Mouse (Mus musculus) neural tube, embryonic 15.5 days (tissue): Measurements from ENCODE around the gene Lrrc63. TPM values are rescaled to one million over a fixed set of nuclear protein-coding genes. Genes with fewer than 3 reads are reported as not detected.

ENCODE experiments used
- ATAC-seq: fragments of 200-750 bp; cut with Nextera tagmentation; 2 replicates; pipeline ENCODE4 v1.8.0; 2017; ENCODE audit warnings: mild to moderate bottlenecking, moderate TSS enrichment, moderate library complexity; ENCODE audit not compliant: low FRiP score
- H3K27ac ChIP-seq: fragments of 300-500 bp; sonication (generic); replicated peaks from 2 replicates; pipeline ENCODE4 v1.5.1; 2015; ENCODE audit warnings: mild to moderate bottlenecking, inconsistent platforms
- H3K27me3 ChIP-seq: fragments of 300-500 bp; sonication (generic); replicated peaks from 2 replicates; pipeline ENCODE4 v1.6.1; 2015; ENCODE audit warnings: inconsistent platforms
- H3K36me3 ChIP-seq: fragments of 300-500 bp; sonication (generic); 2 replicates; pipeline ENCODE4 v1.6.1; 2015; ENCODE audit warnings: inconsistent platforms
- H3K4me1 ChIP-seq: fragments of 300-500 bp; sonication (generic); 2 replicates; pipeline ENCODE4 v1.6.1; 2015; ENCODE audit warnings: inconsistent platforms
- H3K4me2 ChIP-seq: fragments of 300-500 bp; sonication (generic); 2 replicates; pipeline ENCODE4 v1.6.1; 2015; ENCODE audit warnings: inconsistent platforms, mild to moderate bottlenecking, moderate library complexity
- H3K4me3 ChIP-seq: fragments of 300-500 bp; sonication (generic); replicated peaks from 2 replicates; pipeline ENCODE4 v1.5.1; 2015; ENCODE audit warnings: mild to moderate bottlenecking, inconsistent platforms
- H3K9ac ChIP-seq: fragments of 300-500 bp; sonication (generic); replicated peaks from 2 replicates; pipeline ENCODE4 v1.6.1; 2015; ENCODE audit warnings: mild to moderate bottlenecking, inconsistent platforms
- H3K9me3 ChIP-seq: fragments of 300-500 bp; sonication (generic); replicated peaks from 2 replicates; pipeline ENCODE4 v1.6.1; 2016; ENCODE audit warnings: inconsistent platforms
- WGBS: fragments of 180-500 bp; shearing (Covaris S2); methylation state at CpG from one replicate; pipeline ENCODE4 v1.1.7; 2015; ENCODE audit warnings: mixed read lengths; 5-methylcytosine and 5-hydroxymethylcytosine counted together
- polyA plus RNA-seq: library from polyadenylated mRNA; unstranded; fragments of >200 nt; fragmentation: Nextera tagmentation; extraction: Ambion mirVana; gene quantifications from 2 replicates; pipeline ENCODE4 v1.2.1, GENCODE M21; 2015

Lrrc63 gene
- polyA plus RNA-seq, 1 experiment from 2014 or later: not detected

GRCm38 (mm10) chr14:75060562-75060961 lies 70.1 kb downstream of the Lrrc63 start:
- H3K4me3 ChIP-seq: no peak overlapping the region
- WGBS: 45% methylated on average over 8 of the region's 8 CpGs
- H3K27ac ChIP-seq: no peak overlapping the region
- no peak overlapping the region for H3K9ac ChIP-seq
- H3K36me3 ChIP-seq: no peaks in the 10 kb centered on the region
- no peak for ATAC-seq
- H3K4me1 ChIP-seq: no peaks in the 10 kb centered on the region
- no peaks in the 10 kb centered on the region for H3K27me3 ChIP-seq
- H3K9me3 ChIP-seq: no peaks in the 10 kb centered on the region
- no peak overlapping the region for H3K4me2 ChIP-seq

- no peaks in the 10 kb centered on the region for H3K27me3 ChIP-seq
- WGBS: 80% methylated on average over 9 of the region's 9 CpGs
- no peaks in the 10 kb centered on the region for H3K9me3 ChIP-seq
- H3K4me1 ChIP-seq: no peaks in the 10 kb centered on the region
- H3K4me3 ChIP-seq: no peak overlapping the region
- no peak overlapping the region for H3K27ac ChIP-seq
- ATAC-seq: no peak
- no peaks in the 10 kb centered on the region for H3K36me3 ChIP-seq
- no peak overlapping the region for H3K4me2 ChIP-seq
- H3K9ac ChIP-seq: no peak overlapping the region
Measured at GRCm38 (mm10) chr14:75056861-75057431, 73.7 kb downstream of the Lrrc63 start.

DNA sequence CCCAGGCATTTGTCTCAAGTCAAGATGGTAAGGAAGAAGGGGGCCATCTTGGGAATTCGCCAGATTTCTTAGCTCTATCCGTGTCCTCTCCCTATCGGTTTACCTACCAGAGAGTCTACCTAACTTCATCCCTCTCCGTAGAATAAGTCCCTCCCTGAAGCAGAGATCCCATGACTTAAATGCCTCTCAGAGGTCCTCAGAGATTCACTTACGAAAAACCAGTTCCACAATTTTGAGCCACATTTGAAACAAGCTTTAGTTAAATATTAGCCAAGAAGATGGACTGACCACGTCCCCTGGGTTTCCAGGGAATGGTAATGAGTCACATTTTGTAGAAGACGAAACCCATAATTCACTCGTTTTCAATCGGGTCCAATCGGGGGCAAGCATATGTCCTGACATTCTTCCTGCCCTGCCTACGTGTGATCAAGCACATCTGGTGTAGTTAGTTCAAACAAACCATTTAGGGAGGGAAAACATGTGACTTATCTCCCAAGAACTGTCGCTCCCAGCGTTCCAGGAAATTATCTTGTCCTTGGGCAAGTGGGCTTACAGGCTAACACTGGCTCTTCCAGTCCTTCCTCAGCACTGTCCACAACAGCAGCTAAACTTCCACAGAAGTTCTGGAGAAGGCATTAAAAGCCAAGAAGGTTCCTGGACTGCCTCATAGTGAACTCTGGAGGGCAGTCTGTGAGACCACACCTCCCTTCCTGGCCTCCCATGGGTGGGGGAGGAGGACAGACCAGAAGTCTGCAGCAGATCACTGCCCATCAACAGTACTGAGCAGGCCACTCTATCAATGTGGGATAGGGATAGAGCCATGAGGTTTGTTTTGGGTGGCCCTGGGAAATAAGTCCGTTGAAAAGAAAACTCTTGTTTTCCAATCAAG lies 76.0 kb downstream of the Lrrc63 start:
- no peaks in the 10 kb centered on the region for H3K9me3 ChIP-seq
- no peaks in the 10 kb centered on the region for H3K27me3 ChIP-seq
- H3K36me3 ChIP-seq: no peaks in the 10 kb centered on the region
- no peak overlapping the region for H3K4me3 ChIP-seq
- WGBS: 78% methylated on average over 14 of the region's 14 CpGs
- H3K9ac ChIP-seq: no peak overlapping the region
- no peak overlapping the region for H3K27ac ChIP-seq
- ATAC-seq: no peak
- no peak overlapping the region for H3K4me2 ChIP-seq
- H3K4me1 ChIP-seq: no peaks in the 10 kb centered on the region

GRCm38 (mm10) chr14:75052451-75052850 lies 78.2 kb downstream of the Lrrc63 start:
- no peak for ATAC-seq
- 68% methylated on average over 8 of the region's 8 CpGs for WGBS
- Histone ChIP-seq H3K36me3 (no peaks in the 10 kb centered on the region), H3K4me3 (no peak overlapping the region), H3K27ac (no peak overlapping the region), H3K4me2 (no peak overlapping the region), H3K9me3 (no peaks in the 10 kb centered on the region), H3K27me3 (no peaks in the 10 kb centered on the region), H3K4me1 (no peaks in the 10 kb centered on the region), H3K9ac (no peak overlapping the region)

GRCm38 (mm10) chr14:75045184-75045583 lies 85.5 kb downstream of the Lrrc63 start:
- no peak for ATAC-seq
- Histone ChIP-seq H3K4me2 (no peak overlapping the region), H3K4me1 (no peaks in the 10 kb centered on the region), H3K36me3 (no peaks in the 10 kb centered on the region), H3K9ac (no peak overlapping the region), H3K4me3 (no peak overlapping the region), H3K27ac (no peak overlapping the region), H3K27me3 (no peaks in the 10 kb centered on the region), H3K9me3 (no peaks in the 10 kb centered on the region)
- 77% methylated on average over 7 of the region's 7 CpGs for WGBS

GRCm38 (mm10) chr14:75035431-75035830 lies 95.2 kb downstream of the Lrrc63 start:
- ATAC-seq: no peak
- Histone ChIP-seq H3K9ac (no peak overlapping the region), H3K4me2 (no peak overlapping the region), H3K4me3 (no peak overlapping the region), H3K9me3 (no peaks in the 10 kb centered on the region), H3K36me3 (no peaks in the 10 kb centered on the region), H3K4me1 (no peaks in the 10 kb centered on the region), H3K27me3 (no peaks in the 10 kb centered on the region), H3K27ac (no peak overlapping the region)
- WGBS: 68% methylated on average over 11 of the region's 11 CpGs

Other genes with a start within 250 kb of the Lrrc63 start
- gene Lrch1, start 183.0 kb downstream of the Lrrc63 start, polyA plus RNA-seq: 19.6 and 20.6 TPM in 2 replicates
- 0.10 and 0.69 TPM in 2 replicates for gene Rubcnl, start 114.9 kb downstream of the Lrrc63 start, polyA plus RNA-seq
- 12.4 and 38.7 TPM in 2 replicates for gene Lcp1, start 220 bp upstream of the Lrrc63 start, polyA plus RNA-seq
- 0.23 TPM in 1 of 2 replicates, not detected in the other for gene Cpb2, start 111.4 kb upstream of the Lrrc63 start, polyA plus RNA-seq
- 41.0 and 43.6 TPM in 2 replicates for gene Zc3h13, start 153.5 kb upstream of the Lrrc63 start, polyA plus RNA-seq